Mouse (Mus musculus) liver, embryonic 14.5 days (tissue): ENCODE measurements around the gene Sigmar1. TPM values are rescaled to one million over a fixed set of nuclear protein-coding genes. Genes with fewer than 3 reads are reported as not detected.
A peak's percentile ranks its signal among the peaks of the same experiment; 100 is the strongest.

Source experiments
- ATAC-seq: fragments of 200-750 bp; cut with Nextera tagmentation; 2 replicates; pipeline ENCODE4 v1.8.0; 2017; ENCODE audit warnings: moderate number of reproducible peaks, mild to moderate bottlenecking, moderate library complexity; ENCODE audit not compliant: insufficient read depth
- DNase-seq, 3 experiments: peaks; one replicate each; pipeline ENCODE4 v3.0.0-alpha.2; 2012 to 2013; ENCODE audit warnings: low read depth in 3 of 3, low spot score in 3 of 3
- H3K27ac ChIP-seq: fragments of 300-500 bp; sonication (generic); 2 replicates; pipeline ENCODE4 v1.5.1; 2014; ENCODE audit warnings: moderate library complexity, mild to moderate bottlenecking, control low read depth, inconsistent platforms
- H3K27me3 ChIP-seq: fragments of 300-500 bp; sonication (generic); 2 replicates; pipeline ENCODE4 v1.6.1; 2014; ENCODE audit warnings: mild to moderate bottlenecking, low read length, moderate library complexity; ENCODE audit not compliant: control insufficient read depth, insufficient read depth
- H3K36me3 ChIP-seq: fragments of 300-500 bp; sonication (generic); replicated peaks from 2 replicates; pipeline ENCODE4 v1.6.1; 2014; ENCODE audit warnings: low read depth; ENCODE audit not compliant: control insufficient read depth, insufficient read depth
- H3K4me1 ChIP-seq, 2 experiments: fragments of 200-500 bp in 1 of 2; fragments of 300-500 bp in 1 of 2; sonication (generic) in 1 of 2; replicated peaks; 2 replicates each; pipeline ENCODE4 v1.6.1; 2012 to 2014; ENCODE audit warnings: antibody characterized with exemption in 1 of 2, inconsistent platforms in 1 of 2, low read length in 1 of 2; ENCODE audit not compliant: control insufficient read depth in 2 of 2, insufficient read depth in 2 of 2
- H3K4me2 ChIP-seq: fragments of 300-500 bp; sonication (generic); 2 replicates; pipeline ENCODE4 v1.6.1; 2014; ENCODE audit warnings: low read depth, mild to moderate bottlenecking, control low read depth, moderate library complexity
- H3K4me3 ChIP-seq, 2 experiments: fragments of 200-500 bp in 1 of 2; fragments of 300-500 bp in 1 of 2; sonication (generic) in 1 of 2; 2 replicates each; pipeline ENCODE4 v1.5.1; 2012 to 2014; ENCODE audit warnings: low read depth in 2 of 2, low read length in 2 of 2, mild to moderate bottlenecking in 2 of 2, control low read depth in 1 of 2, inconsistent platforms in 1 of 2, moderate library complexity in 1 of 2; ENCODE audit not compliant: insufficient read depth in 1 of 2
- H3K9ac ChIP-seq: fragments of 300-500 bp; sonication (generic); replicated peaks from 2 replicates; pipeline ENCODE4 v1.6.1; 2014; ENCODE audit warnings: mild to moderate bottlenecking, control low read depth, moderate library complexity
- H3K9me3 ChIP-seq: fragments of 300-500 bp; sonication (generic); 2 replicates; pipeline ENCODE4 v1.6.1; 2016; ENCODE audit warnings: low read length, mixed read lengths; ENCODE audit not compliant: control insufficient read depth
- CTCF ChIP-seq: IDR thresholded peaks from 2 replicates; pipeline ENCODE4 v1.5.1; 2016; ENCODE audit warnings: antibody characterized with exemption, low read depth, control low read depth
- EP300 ChIP-seq: IDR thresholded peaks from 2 replicates; pipeline ENCODE4 v1.6.1; 2016; ENCODE audit warnings: antibody characterized with exemption, low read depth
- WGBS: fragments of 180-500 bp; shearing (Covaris S2); extraction: QIAGEN DNeasy Blood & Tissue Kit; methylation state at CpG from one replicate; pipeline ENCODE4 v1.1.7; 2014; ENCODE audit not compliant: insufficient replicate concordance; 5-methylcytosine and 5-hydroxymethylcytosine counted together
- polyA plus RNA-seq, 2 experiments: library from polyadenylated mRNA; depleted of rRNA in 1 of 2; stranded (reverse) in 1 of 2; unstranded in 1 of 2; fragments of >200 nt; fragmentation: Nextera tagmentation in 1 of 2; extraction: Ambion mirVana in 1 of 2; gene quantifications; 2 replicates each; pipeline versions ENCODE4 v1.2.1 to v1.2.3; 2012 to 2014

Gene Sigmar1
- polyA plus RNA-seq, 2 experiments = 24.4 to 36.0 TPM

DNA sequence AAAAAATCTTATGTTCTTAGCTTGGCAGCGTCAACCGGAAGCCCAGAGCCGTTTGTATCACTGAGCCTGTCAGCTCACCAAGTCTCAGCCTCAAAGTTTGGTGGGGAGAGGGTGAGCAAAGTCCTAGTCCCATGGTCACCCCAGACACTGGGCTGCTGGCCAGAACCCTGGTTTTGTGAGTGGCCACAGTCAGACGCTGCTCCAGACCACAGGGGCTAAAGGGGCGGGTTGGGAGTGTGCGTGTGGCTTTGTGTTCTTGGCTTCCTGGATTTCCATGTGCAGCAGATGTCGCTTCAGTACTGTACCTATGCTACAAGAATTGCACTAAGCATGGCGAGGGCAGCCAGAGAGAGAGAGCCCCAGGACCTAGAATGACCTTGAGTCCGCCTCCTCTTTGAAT lies 3.2 kb upstream of the Sigmar1 start:
- WGBS = 77% methylated on average over 9 of the region's 9 CpGs

DNA sequence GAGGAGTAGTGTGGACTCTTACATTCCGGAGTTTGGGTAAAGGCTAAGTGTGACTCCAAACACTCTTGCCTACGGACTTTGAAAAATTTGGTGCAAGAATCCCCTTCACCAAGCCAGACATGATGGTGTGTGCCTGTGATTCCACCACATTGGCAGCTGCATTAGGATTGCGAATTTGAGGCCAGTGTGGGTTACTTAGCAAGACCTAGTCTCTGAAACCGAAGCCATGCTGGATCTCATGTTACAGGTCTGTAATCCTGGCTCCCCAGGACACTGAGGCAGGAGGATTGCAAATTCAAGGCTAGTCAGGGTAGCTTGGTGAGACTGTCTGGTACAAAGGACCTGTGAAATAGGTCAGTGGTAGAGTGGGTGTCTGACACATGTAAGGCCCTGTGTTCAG lies 2.7 kb upstream of the Sigmar1 start:
- Histone ChIP-seq H3K9me3 (no peaks in the 10 kb centered on the region), H3K27ac (no peak overlapping the region), H3K27me3 (no peaks in the 10 kb centered on the region), H3K36me3 (no peaks in the 10 kb centered on the region; the same call in 1 of the 2 replicates), H3K9ac (no peak overlapping the region), H3K4me3 (no peak overlapping the region), H3K4me1 (peaks cover 18 to 34% of the 10 kb centered on the region in 2 experiments), H3K4me2 (no peak overlapping the region)
- TF ChIP-seq CTCF (no peak), EP300 (no peak)
- DNase-seq = no peak
- 84% methylated on average over 4 of the region's 4 CpGs for WGBS
- ATAC-seq = no peak

More for the DNA sequence above, 3.2 kb upstream of the Sigmar1 start:
- Histone ChIP-seq H3K9me3 (no peaks in the 10 kb centered on the region), H3K4me3 (no peak overlapping the region), H3K27ac (peak overlapping the region; percentile 4; the same call in 1 of the 2 replicates), H3K4me2 (no peak overlapping the region), H3K4me1 (peaks cover 18 to 34% of the 10 kb centered on the region in 2 experiments), H3K27me3 (no peaks in the 10 kb centered on the region), H3K36me3 (no peaks in the 10 kb centered on the region; the same call in 1 of the 2 replicates), H3K9ac (no peak overlapping the region)
- no peak for DNase-seq
- no peak for TF ChIP-seq CTCF
- TF ChIP-seq EP300 = no peak
- ATAC-seq = no peak

DNA sequence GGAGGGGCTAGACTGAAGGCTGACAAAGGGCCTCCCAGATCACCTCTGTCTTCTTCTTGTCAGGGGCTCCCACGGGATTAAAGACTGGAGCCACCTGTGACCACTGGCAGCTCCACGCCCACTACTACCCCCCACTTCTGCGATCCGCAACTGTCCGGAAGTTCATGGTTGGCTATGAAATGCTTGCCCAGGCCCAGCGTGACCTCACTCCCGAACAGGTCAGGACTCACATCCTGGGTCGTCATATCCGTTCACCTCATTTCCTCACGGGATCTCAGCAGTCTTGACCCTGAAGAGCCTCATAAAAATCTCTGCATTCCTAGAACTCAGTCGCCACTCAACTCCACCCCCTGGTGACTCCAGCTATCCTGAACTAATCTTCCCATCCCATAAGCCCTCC lies 2.1 kb upstream of the Sigmar1 start:
- Histone ChIP-seq H3K27ac (no peak overlapping the region), H3K9ac (no peak overlapping the region), H3K36me3 (no peaks in the 10 kb centered on the region; the same call in 1 of the 2 replicates), H3K4me3 (no peak overlapping the region), H3K4me1 (peaks cover 18 to 34% of the 10 kb centered on the region in 2 experiments), H3K27me3 (no peaks in the 10 kb centered on the region), H3K9me3 (no peaks in the 10 kb centered on the region), H3K4me2 (no peak overlapping the region)
- ATAC-seq (no peak), DNase-seq (no peak)
- TF ChIP-seq CTCF (no peak), EP300 (no peak)
- WGBS = 77% methylated on average over 11 of the region's 11 CpGs

DNA sequence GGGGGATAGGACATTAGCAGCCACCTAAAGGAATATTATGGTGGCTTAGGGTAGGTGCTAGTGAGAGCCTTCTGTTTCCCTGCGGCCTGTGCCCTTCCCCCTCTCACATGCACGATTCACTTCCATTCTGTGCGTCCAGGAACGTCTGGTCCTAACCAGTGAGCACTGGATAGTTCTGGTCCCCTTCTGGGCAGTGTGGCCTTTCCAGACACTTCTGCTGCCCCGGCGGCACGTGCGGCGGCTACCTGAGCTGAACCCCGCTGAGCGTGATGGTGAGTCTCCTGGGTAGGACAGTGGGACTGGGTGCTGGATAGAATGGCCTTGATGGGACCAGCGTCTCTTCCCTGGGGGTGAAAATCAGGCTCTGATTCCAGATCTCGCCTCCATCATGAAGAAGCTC lies 1.4 kb upstream of the Sigmar1 start:
- H3K9ac ChIP-seq = no peak overlapping the region
- TF ChIP-seq CTCF = no peak
- peaks cover 18 to 34% of the 10 kb centered on the region in 2 experiments for H3K4me1 ChIP-seq
- no peak overlapping the region for H3K27ac ChIP-seq
- no peak for ATAC-seq
- no peaks in the 10 kb centered on the region for H3K27me3 ChIP-seq
- H3K4me3 ChIP-seq = no peak overlapping the region
- WGBS = 82% methylated on average over 13 of the region's 13 CpGs
- no peak overlapping the region for H3K4me2 ChIP-seq
- H3K36me3 ChIP-seq = no peaks in the 10 kb centered on the region; the same call in 1 of the 2 replicates
- no peak for DNase-seq
- no peaks in the 10 kb centered on the region for H3K9me3 ChIP-seq

DNA sequence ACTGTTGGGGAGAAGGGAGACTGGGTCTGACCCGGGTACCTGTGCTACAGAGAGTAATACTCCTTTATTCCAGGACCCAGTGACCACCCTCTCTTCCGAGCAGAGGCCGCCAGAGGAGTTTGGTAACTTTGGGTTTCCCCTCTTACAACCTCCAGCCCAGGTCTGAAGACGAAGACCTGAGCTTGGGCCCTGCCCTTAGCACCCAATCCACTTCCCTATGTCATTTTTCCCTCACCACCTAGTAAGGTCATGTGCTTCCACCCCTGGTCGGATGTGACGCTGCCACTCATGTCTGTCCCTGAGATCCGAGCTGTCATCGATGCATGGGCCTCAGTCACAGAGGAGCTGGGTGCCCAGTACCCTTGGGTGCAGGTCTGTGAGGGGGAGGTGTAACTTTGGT lies 483 bp upstream of the Sigmar1 start:
- Histone ChIP-seq H3K36me3 (no peaks in the 10 kb centered on the region; the same call in 1 of the 2 replicates), H3K9me3 (no peaks in the 10 kb centered on the region), H3K4me1 (peaks cover 18 to 28% of the 10 kb centered on the region in 2 experiments), H3K27me3 (no peaks in the 10 kb centered on the region), H3K27ac (no peak overlapping the region), H3K4me3 (peak overlapping the region; percentile 42 to 64), H3K4me2 (peak overlapping the region; percentile 68), H3K9ac (no peak overlapping the region; the same call in 1 of the 2 replicates)
- WGBS = 73% methylated on average over 8 of the region's 8 CpGs
- no peak for DNase-seq
- no peak for TF ChIP-seq CTCF
- TF ChIP-seq EP300 = no peak
- ATAC-seq = no peak
